Mouse (Mus musculus): Measurements from ENCODE around the gene Lmbr1. TPM values are rescaled to one million over a fixed set of nuclear protein-coding genes. Genes with fewer than 3 reads are reported as not detected.

Gene Lmbr1
- polyA plus RNA-seq, 1 experiment from 2014 or later = 12.3 TPM

DNA sequence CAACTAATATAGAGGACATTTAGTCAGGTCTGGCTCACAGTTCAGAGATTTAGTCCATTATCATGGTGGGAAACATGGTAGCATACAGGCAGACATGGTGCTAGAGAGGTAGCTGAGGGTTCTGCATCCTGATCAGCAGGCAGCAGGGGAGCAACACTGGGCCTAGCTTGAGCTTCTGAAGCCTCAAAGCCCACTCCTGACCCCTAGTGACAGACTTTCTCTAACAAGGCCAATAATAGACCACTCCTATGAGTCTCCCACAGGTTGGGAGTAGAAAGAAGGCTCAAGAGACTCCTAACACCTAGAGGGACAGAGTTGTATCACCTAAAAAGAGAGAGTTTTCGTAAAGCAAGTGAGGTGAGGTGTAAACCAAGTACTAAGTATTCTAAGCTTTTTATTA, 4.6 kb upstream of the Lmbr1 start:
- ATAC-seq (replicated peaks; ENCODE audit: low FRiP score) = no peak
- no peak overlapping the region for H3K9ac ChIP-seq (ENCODE audit: low read length)

DNA sequence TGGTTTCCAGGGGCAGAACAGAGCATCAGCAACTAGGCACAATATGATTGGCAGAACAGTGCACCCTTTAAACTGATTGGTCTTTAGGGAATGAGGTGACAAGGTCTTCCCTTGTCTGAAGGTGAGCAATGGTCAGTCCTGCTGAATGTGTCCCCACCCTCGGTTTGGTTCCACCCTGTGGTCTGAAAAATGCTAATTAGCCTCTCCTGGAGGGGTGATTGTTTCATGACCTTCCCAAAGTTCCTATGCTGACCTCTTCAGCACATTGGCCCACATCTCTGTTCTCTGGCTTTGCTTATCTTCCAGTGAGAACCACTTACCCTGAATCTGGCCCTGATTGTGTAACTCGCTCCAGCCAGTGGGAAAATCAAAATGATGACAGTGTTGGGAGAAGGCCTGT, 1.9 kb upstream of the Lmbr1 start:
- DNase-seq (ENCODE audit: low spot score) = no peak
- Histone ChIP-seq H3K9me3 (ENCODE audit: control insufficient read depth, low read length) (no peaks in the 10 kb centered on the region), H3K4me2 (ENCODE audit: low read depth, low read length, severe bottlenecking) (no peak overlapping the region), H3K27me3 (ENCODE audit: control insufficient read depth, insufficient read depth, low read length) (no peaks in the 10 kb centered on the region), H3K9ac (ENCODE audit: low read length) (no peak overlapping the region), H3K4me1 (replicated peaks; ENCODE audit: control insufficient read depth, insufficient read depth, low read length) (peaks cover 6% of the 10 kb centered on the region; the same call in 1 of the 2 replicates), H3K36me3 (ENCODE audit: control insufficient read depth, insufficient read depth, low read length) (no peaks in the 10 kb centered on the region), H3K27ac (ENCODE audit: low read depth, low read length) (no peak overlapping the region), H3K4me3 (ENCODE audit: low read depth, low read length) (no peak overlapping the region)
- no peak for ATAC-seq (replicated peaks; ENCODE audit: low FRiP score)
- 75% methylated on average over 2 of the region's 2 CpGs for WGBS

More for the DNA sequence above, 4.6 kb upstream of the Lmbr1 start:
- peaks cover 3% of the 10 kb centered on the region; the same call in 1 of the 2 replicates for H3K4me1 ChIP-seq (replicated peaks; ENCODE audit: control insufficient read depth, insufficient read depth, low read length)
- no peaks in the 10 kb centered on the region for H3K9me3 ChIP-seq (ENCODE audit: control insufficient read depth, low read length)
- DNase-seq (ENCODE audit: low spot score) = no peak
- WGBS = 85% methylated on average over 1 of the region's 1 CpGs
- H3K27ac ChIP-seq (ENCODE audit: low read depth, low read length) = no peak overlapping the region
- H3K4me3 ChIP-seq (ENCODE audit: low read depth, low read length) = no peak overlapping the region
- H3K36me3 ChIP-seq (ENCODE audit: control insufficient read depth, insufficient read depth, low read length) = no peaks in the 10 kb centered on the region
- no peak overlapping the region for H3K4me2 ChIP-seq (ENCODE audit: low read depth, low read length, severe bottlenecking)
- no peaks in the 10 kb centered on the region for H3K27me3 ChIP-seq (ENCODE audit: control insufficient read depth, insufficient read depth, low read length)

DNA sequence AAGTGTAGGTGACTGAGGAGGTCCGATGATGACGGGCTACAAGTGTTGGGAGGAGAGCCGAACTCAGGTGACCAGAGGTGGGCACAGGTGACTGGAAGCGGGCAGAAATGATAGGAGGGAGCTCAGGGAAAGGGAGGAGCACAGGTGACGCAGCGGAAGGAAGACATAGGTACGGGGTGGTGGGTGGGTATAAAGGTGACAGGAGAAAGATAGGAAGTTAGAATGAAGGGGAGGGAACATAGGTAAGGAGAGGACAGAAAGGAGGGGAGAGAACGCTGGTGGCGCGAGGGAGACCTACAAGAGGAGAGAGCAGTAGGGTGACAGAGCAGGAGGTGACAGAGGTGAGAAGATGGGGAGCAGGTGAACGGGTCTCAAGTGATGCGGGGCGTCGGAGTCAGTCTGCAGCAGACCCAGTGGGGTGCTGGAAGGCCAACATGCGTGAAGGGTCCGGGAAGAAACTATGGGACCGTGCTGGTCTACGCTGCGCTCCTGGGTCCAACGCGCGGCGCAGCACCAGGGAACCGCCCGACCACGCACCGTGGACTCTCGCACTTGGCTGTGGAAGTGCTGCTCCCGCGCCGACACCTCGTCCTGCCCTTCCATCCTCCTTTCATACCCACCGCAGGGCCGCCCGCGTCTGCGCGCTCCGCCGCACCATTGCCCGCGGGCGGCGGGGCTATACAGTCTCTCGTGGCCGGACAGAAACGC, 446 bp downstream of the Lmbr1 start:
- no peaks in the 10 kb centered on the region for H3K9me3 ChIP-seq (ENCODE audit: control insufficient read depth, low read length)
- no peaks in the 10 kb centered on the region for H3K36me3 ChIP-seq (ENCODE audit: control insufficient read depth, insufficient read depth, low read length)
- peak overlapping the region; percentile 84 for H3K9ac ChIP-seq (ENCODE audit: low read length)
- peaks cover 6% of the 10 kb centered on the region; the same call in 1 of the 2 replicates for H3K4me1 ChIP-seq (replicated peaks; ENCODE audit: control insufficient read depth, insufficient read depth, low read length)
- DNase-seq (ENCODE audit: low spot score) = no peak
- ATAC-seq (replicated peaks; ENCODE audit: low FRiP score) = peak; percentile 80
- no peak overlapping the region for H3K27ac ChIP-seq (ENCODE audit: low read depth, low read length)
- H3K27me3 ChIP-seq (ENCODE audit: control insufficient read depth, insufficient read depth, low read length) = no peaks in the 10 kb centered on the region
- H3K4me2 ChIP-seq (ENCODE audit: low read depth, low read length, severe bottlenecking) = peak overlapping the region; percentile 61
- peak overlapping the region; percentile 80 for H3K4me3 ChIP-seq (ENCODE audit: low read depth, low read length)
- WGBS = 1% methylated on average over 41 of the region's 47 CpGs

DNA sequence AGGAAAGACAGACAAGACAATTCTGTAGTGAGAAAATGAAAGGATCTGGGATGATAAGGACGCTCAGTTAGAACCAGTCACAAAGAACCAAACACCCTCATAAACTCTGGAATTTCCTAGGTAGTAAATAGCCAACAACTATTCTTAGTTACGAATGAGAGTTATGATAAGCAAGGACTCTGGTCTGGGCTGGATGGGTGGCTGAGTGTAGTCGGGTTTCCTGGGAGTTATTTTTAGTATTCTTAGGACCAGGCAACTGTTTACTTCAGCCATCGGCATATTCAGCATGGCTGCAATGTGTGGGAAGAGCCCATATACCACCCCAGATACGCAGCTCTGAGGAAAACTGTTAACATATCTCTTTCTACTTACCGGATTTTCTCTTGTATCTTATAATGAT, 14.7 kb downstream of the Lmbr1 start:
- Histone ChIP-seq H3K9ac (ENCODE audit: low read length) (no peak overlapping the region), H3K36me3 (ENCODE audit: control insufficient read depth, insufficient read depth, low read length) (no peaks in the 10 kb centered on the region), H3K4me1 (replicated peaks; ENCODE audit: control insufficient read depth, insufficient read depth, low read length) (no peaks in the 10 kb centered on the region), H3K4me3 (ENCODE audit: low read depth, low read length) (no peak overlapping the region), H3K27me3 (ENCODE audit: control insufficient read depth, insufficient read depth, low read length) (no peaks in the 10 kb centered on the region), H3K27ac (ENCODE audit: low read depth, low read length) (no peak overlapping the region), H3K4me2 (ENCODE audit: low read depth, low read length, severe bottlenecking) (no peak overlapping the region), H3K9me3 (ENCODE audit: control insufficient read depth, low read length) (no peaks in the 10 kb centered on the region)
- ATAC-seq (replicated peaks; ENCODE audit: low FRiP score) = no peak
- DNase-seq (ENCODE audit: low spot score) = no peak
- WGBS = 90% methylated on average over 6 of the region's 6 CpGs

DNA sequence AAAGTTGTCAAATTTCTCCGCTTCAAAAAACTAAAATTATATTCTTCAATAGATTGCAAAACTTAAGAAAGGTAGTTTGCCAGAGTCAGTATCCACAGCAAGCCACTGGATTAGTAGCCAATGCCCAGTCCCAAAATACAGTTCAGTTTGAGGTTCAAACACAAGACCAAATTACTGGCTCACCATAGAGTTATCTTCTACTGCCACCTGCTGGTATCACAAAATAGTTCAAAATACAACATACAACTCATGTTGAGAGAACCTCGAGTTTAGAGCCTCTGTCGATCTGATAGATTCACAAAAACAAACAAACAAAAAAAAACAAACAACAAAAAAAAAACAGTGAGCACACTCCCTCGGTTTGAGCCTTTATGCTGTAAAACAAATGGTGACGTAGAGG, 42.4 kb downstream of the Lmbr1 start:
- Histone ChIP-seq H3K9me3 (ENCODE audit: control insufficient read depth, low read length) (no peaks in the 10 kb centered on the region), H3K4me2 (ENCODE audit: low read depth, low read length, severe bottlenecking) (no peak overlapping the region), H3K27ac (ENCODE audit: low read depth, low read length) (no peak overlapping the region), H3K4me3 (ENCODE audit: low read depth, low read length) (no peak overlapping the region), H3K27me3 (ENCODE audit: control insufficient read depth, insufficient read depth, low read length) (no peaks in the 10 kb centered on the region), H3K36me3 (ENCODE audit: control insufficient read depth, insufficient read depth, low read length) (no peaks in the 10 kb centered on the region), H3K4me1 (replicated peaks; ENCODE audit: control insufficient read depth, insufficient read depth, low read length) (no peaks in the 10 kb centered on the region), H3K9ac (ENCODE audit: low read length) (no peak overlapping the region)
- ATAC-seq (replicated peaks; ENCODE audit: low FRiP score) (no peak), DNase-seq (ENCODE audit: low spot score) (no peak)
- 65% methylated on average over 5 of the region's 5 CpGs for WGBS

DNA sequence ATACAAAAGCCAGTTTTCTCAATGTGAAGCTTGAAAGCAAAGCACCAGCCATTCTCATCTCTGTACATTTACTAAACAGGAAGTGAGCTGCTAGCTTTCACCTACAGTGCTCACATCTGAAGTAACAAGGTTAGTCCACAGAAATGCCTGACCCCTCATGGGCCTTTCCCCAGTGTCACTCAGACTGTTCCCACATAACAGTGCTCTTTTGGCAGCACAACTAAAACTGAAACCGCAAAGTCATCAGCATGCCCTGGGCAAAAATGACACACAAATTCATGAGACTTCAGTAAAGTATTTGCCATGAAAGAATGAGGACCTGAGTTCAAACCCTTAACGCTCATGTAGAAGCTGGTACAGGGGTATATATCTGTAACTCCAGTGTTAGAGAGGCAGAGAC, 55.7 kb downstream of the Lmbr1 start:
- Histone ChIP-seq H3K36me3 (ENCODE audit: control insufficient read depth, insufficient read depth, low read length) (no peaks in the 10 kb centered on the region), H3K4me3 (ENCODE audit: low read depth, low read length) (no peak overlapping the region), H3K9me3 (ENCODE audit: control insufficient read depth, low read length) (no peaks in the 10 kb centered on the region), H3K27me3 (ENCODE audit: control insufficient read depth, insufficient read depth, low read length) (no peaks in the 10 kb centered on the region), H3K9ac (ENCODE audit: low read length) (no peak overlapping the region), H3K4me1 (replicated peaks; ENCODE audit: control insufficient read depth, insufficient read depth, low read length) (no peaks in the 10 kb centered on the region), H3K4me2 (ENCODE audit: low read depth, low read length, severe bottlenecking) (no peak overlapping the region), H3K27ac (ENCODE audit: low read depth, low read length) (no peak overlapping the region)
- DNase-seq (ENCODE audit: low spot score) (no peak), ATAC-seq (replicated peaks; ENCODE audit: low FRiP score) (no peak)
- WGBS = 92% methylated on average over 2 of the region's 2 CpGs

DNA sequence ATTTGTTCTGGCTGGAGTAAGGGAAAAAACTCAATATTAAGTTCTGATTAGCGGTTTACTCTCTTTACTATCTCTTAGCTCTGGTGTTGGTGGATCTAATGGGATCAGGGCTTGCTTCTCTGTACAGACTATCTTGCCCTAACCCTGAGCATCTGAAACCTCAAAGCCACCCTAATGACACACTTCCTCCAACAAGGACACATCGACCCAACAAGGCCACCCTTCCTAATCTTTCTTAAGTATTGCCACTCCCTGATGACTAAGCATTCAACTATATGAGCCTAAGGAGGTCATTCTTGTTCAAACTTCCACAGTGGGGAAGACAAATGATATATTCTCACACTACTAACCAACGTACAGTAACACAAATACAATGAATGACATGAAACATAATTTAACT, 69.0 kb downstream of the Lmbr1 start:
- no peak overlapping the region for H3K4me3 ChIP-seq (ENCODE audit: low read depth, low read length)
- H3K36me3 ChIP-seq (ENCODE audit: control insufficient read depth, insufficient read depth, low read length) = no peaks in the 10 kb centered on the region
- H3K9me3 ChIP-seq (ENCODE audit: control insufficient read depth, low read length) = no peaks in the 10 kb centered on the region
- H3K27ac ChIP-seq (ENCODE audit: low read depth, low read length) = no peak overlapping the region
- no peaks in the 10 kb centered on the region for H3K4me1 ChIP-seq (replicated peaks; ENCODE audit: control insufficient read depth, insufficient read depth, low read length)
- H3K27me3 ChIP-seq (ENCODE audit: control insufficient read depth, insufficient read depth, low read length) = no peaks in the 10 kb centered on the region
- no peak overlapping the region for H3K9ac ChIP-seq (ENCODE audit: low read length)
- WGBS = 89% methylated on average over 3 of the region's 3 CpGs
- DNase-seq (ENCODE audit: low spot score) (no peak), ATAC-seq (replicated peaks; ENCODE audit: low FRiP score) (no peak)
- no peak overlapping the region for H3K4me2 ChIP-seq (ENCODE audit: low read depth, low read length, severe bottlenecking)

DNA sequence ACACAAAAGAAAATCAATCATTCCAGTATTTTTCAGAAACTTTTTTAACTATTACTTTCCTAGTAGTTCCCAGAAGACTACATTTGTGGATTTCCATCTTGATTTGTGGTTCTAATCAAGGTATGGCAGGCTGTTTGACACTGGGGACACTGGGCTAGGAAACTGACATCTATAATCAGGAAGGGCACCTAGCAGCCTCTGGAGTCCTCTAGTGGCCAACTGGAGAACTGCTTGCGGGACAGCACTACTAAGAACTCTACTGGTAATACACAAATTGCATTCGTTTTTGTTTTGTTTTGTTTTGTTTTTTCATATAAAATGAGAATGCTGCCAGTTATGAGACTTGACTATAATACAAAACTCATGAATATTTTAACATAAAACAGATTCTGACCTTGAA, 85.0 kb downstream of the Lmbr1 start:
- no peaks in the 10 kb centered on the region for H3K27me3 ChIP-seq (ENCODE audit: control insufficient read depth, insufficient read depth, low read length)
- H3K4me1 ChIP-seq (replicated peaks; ENCODE audit: control insufficient read depth, insufficient read depth, low read length) = no peaks in the 10 kb centered on the region
- H3K9ac ChIP-seq (ENCODE audit: low read length) = no peak overlapping the region
- 27% methylated on average over 2 of the region's 2 CpGs for WGBS
- no peaks in the 10 kb centered on the region for H3K36me3 ChIP-seq (ENCODE audit: control insufficient read depth, insufficient read depth, low read length)
- H3K4me2 ChIP-seq (ENCODE audit: low read depth, low read length, severe bottlenecking) = no peak overlapping the region
- no peak overlapping the region for H3K27ac ChIP-seq (ENCODE audit: low read depth, low read length)
- H3K4me3 ChIP-seq (ENCODE audit: low read depth, low read length) = no peak overlapping the region
- no peaks in the 10 kb centered on the region for H3K9me3 ChIP-seq (ENCODE audit: control insufficient read depth, low read length)
- DNase-seq (ENCODE audit: low spot score) (peak; percentile 76), ATAC-seq (replicated peaks; ENCODE audit: low FRiP score) (no peak)

DNA sequence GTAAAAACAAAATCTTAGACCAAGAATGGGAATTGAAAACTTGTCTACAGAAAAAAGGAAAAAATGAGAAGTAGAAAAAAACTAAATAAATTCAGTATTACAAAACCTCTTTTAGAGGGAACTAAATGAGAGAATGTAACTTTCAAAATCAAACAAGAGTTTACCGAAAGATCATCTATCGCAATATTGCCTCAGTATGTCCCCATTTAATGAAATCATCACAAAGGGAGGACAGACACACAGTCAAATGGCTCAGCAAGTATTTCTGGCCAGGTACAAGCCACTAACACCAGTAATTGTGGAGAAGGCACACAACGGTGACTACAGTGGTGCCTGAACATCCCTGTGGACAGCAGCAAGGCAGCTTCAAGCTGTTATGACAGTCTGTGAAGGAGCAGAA, 88.1 kb downstream of the Lmbr1 start:
- Histone ChIP-seq H3K4me1 (replicated peaks; ENCODE audit: control insufficient read depth, insufficient read depth, low read length) (no peaks in the 10 kb centered on the region), H3K4me3 (ENCODE audit: low read depth, low read length) (no peak overlapping the region), H3K36me3 (ENCODE audit: control insufficient read depth, insufficient read depth, low read length) (no peaks in the 10 kb centered on the region), H3K9me3 (ENCODE audit: control insufficient read depth, low read length) (no peaks in the 10 kb centered on the region), H3K4me2 (ENCODE audit: low read depth, low read length, severe bottlenecking) (no peak overlapping the region), H3K27me3 (ENCODE audit: control insufficient read depth, insufficient read depth, low read length) (no peaks in the 10 kb centered on the region), H3K9ac (ENCODE audit: low read length) (no peak overlapping the region), H3K27ac (ENCODE audit: low read depth, low read length) (no peak overlapping the region)
- ATAC-seq (replicated peaks; ENCODE audit: low FRiP score) (no peak), DNase-seq (ENCODE audit: low spot score) (no peak)
- WGBS = 96% methylated on average over 3 of the region's 3 CpGs
